Mouse (Mus musculus) spleen, postnatal 10 days (tissue): ENCODE results near the gene Enkur.
A peak's percentile ranks its signal among the peaks of the same experiment; 100 is the strongest.
"Not testable (repeated sequence)": the region's sequence is repeated elsewhere in the genome, so short reads cannot be mapped to it uniquely, and the experiment has no call there.

Source experiments
- DNase-seq, 2 experiments: peaks; one replicate each; pipeline ENCODE4 v3.0.0; 2021 to 2022; ENCODE audit warnings: low spot score in 2 of 2

Enkur gene

GRCm38 (mm10) chr2:21204912-21205830 is at the start of gene Enkur, which contains the start of gene Thnsl1:
Gene Enkur (minus strand): TSS chr2:21205365.
Gene Thnsl1 (plus strand): TSS chr2:21205724.
- DNase-seq: peak; percentile 94 to 98

DNA sequence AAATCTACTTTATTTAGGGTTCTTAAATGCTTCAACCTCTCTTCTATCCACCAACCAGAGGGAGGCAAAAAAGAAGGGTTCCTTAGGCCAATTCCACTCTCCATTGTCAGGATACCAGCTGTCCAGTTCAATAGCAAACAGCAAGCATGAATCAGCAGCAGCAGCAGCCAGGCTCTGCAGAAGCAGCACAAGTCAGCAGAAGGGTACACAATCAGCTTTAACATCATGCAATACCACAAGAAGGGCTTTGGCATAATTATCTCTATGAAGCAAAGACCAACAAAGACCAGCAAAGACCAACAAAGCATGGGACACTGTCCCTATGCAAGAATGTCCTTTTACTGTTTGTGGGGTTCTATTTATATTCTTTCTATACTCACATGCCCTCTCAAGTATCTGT is 49.1 kb upstream of the Enkur start:
- DNase-seq: no peak

DNA sequence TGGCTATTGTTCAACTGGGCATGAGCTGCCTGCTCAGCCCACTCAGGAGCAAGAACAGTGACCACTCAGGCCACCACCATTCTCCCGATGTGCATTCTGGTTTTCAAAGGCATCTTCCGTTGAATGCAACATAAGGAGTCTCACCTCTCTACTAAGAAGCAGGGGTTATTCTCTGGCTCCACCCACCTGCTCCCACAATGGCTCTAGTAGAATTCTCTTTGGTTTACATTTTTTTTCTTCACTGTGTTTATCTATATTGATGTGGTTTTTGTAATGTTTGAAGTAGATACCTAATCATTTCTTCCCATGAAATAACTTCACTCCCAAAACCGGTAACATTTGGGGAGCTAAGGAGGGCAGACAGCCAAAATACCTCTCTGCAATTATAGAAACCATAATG is 48.5 kb upstream of the Enkur start:
- DNase-seq: no peak

DNA sequence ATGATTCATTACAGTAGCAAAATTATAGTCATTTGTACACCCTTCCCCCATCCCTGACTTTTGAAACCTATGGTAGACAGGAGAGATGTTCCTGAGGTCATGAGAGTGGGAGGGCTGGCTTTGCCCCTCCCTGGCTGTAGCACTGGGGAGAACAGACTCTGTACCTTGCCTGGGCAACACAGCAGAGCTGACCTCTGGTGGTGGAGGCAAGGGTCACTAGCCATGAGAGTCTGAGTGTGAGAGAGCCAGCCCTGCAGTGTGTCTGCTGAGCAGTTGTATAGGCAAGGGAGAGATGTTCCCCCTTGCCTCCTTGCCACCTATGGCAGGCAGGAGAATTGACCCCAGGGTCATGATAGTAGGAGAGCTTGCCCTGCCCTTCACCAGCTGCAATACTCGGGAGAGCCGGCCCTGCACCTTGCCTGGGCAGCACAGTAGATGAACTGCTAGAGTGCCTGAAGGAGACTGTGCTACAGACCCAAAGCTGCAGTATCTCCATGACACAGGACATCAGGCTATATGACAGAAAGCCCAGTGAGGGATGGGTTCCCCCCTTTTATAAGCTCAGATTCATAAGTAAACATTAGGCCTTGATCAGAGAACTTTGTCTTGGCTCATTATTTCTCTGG is 40.4 kb upstream of the Enkur start:
- DNase-seq: no peak

DNA sequence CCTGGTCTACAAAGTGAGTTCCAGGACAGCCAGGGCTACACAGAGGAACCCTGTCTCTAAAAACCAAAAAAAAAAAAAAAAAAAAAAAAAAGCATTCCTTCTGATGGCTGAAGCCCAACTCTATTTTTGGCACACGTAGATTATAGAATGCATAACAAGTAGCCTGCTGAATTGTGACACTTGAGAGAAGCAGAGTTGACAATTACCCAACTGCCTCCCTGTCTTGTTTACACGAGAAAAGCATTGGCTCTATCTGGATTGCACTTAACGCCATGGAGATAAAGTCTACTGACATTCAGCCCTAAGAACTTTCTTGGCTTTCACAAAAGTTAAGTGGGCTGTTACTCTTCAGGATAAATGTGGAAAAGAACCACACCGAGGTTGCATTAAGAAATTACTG is 39.8 kb upstream of the Enkur start:
- no peak for DNase-seq

GRCm38 (mm10) chr2:21244104-21244503 is 38.9 kb upstream of the Enkur start:
- DNase-seq: not testable (repeated sequence)

- no peak for DNase-seq
Measured at GRCm38 (mm10) chr2:21236846-21237245, 31.7 kb upstream of the Enkur start.

- DNase-seq: no peak
Measured at GRCm38 (mm10) chr2:21235844-21236386, 30.8 kb upstream of the Enkur start.

GRCm38 (mm10) chr2:21234871-21235648 is 29.9 kb upstream of the Enkur start:
- no peak for DNase-seq

DNA sequence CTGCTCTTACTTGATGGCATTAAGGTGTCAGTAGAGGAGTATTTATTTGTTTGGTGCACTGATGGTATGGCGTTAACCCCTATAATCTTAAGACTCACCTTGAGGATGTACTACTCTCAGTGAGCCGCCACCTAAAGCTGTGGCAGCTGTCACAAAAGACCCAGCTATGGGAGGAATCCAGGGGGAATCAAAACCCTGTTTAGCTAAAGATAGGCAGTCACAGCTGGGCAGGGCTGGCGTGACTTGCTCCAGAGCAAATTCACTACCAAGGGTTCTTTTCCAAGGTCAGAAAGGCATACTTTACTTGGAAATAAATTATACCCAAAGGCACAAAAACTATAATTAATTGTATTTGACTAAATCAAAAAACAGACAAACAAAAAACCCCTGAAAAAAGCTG is 26.0 kb upstream of the Enkur start:
- no peak for DNase-seq

DNA sequence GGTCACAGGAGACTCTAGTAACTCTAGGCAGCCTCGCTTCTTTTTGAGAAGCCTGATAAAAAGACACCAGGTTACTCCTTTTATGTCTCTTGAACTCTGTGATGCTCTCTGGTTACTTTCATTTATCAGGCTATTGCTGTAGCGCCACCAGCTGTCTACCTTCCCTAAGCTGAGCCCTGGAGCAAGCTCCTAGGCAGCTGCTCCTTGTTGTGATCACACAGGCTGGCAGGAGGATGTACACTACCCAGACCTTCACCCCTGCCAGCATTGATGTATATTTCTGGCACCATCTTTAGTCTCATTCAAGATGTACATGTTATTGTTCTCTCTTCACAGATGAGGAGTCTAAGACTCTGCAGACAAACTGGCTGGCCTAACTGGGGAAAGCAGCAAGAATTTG is 25.1 kb upstream of the Enkur start:
- no peak for DNase-seq

- no peak for DNase-seq
Measured at GRCm38 (mm10) chr2:21222453-21223384, 17.6 kb upstream of the Enkur start.

DNA sequence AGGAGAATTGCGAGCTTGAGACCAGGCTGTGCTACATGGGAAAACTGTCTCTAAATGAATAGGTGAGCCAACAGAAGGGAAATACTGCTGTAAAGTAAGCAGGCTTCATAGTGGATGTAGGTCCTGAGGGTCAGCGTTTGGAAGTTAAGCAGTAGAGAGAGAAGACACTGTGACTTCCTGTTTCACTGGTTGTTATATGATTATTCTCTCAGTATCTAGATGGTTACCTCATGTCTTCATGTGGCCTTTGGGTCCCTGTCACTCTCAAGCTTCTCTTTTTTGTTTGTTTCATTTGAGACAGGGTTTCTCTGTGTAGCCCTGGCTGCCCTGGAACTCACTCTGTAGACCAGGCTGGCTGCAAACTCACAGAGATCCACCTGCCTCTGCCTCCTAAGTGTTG is 10.1 kb upstream of the Enkur start:
- no peak for DNase-seq

DNA sequence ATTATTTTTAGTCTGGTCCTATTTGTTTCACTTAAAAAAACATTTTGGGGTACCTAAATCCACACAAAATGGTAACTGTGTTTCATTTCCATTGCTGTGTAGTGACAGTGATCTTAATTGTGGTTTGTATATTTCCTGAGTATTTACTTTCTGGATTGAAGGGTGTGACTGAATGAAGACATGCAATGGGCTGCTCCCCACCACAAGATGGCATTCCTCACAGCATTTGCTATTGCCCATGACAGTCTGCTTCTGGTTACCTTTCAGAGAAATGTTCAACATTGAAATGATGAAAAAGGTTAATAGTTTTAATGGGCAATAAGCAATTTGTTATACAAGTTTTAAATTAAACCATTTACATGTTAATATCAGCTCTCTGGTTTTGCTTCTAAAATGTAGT is 9.2 kb upstream of the Enkur start:
- DNase-seq: no peak

GRCm38 (mm10) chr2:21211361-21211760 is 6.2 kb upstream of the Enkur start:
- DNase-seq: no peak

DNA sequence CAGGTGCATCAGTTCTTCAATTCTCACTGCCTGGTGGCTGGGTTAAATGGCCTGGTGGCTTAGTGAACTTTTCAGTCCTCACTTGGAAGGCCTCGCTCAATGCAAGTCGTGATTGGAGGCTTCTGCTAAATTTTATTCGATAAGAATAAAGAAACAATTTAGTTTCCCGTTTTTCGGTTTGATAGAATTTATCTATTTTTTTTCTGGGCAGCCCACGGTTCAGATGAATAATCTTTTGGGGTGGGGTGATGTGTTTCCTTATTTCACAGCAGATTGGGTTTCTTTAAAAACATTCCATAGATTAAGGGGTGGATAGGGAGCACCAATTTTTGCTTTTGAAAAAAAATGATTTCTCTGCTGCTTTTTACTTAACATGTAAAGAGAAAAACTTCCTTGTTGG is 1.1 kb upstream of the Enkur start:
- DNase-seq: no peak

GRCm38 (mm10) chr2:21205831-21206159 is 630 bp upstream of the Enkur start:
- DNase-seq: no peak

DNA sequence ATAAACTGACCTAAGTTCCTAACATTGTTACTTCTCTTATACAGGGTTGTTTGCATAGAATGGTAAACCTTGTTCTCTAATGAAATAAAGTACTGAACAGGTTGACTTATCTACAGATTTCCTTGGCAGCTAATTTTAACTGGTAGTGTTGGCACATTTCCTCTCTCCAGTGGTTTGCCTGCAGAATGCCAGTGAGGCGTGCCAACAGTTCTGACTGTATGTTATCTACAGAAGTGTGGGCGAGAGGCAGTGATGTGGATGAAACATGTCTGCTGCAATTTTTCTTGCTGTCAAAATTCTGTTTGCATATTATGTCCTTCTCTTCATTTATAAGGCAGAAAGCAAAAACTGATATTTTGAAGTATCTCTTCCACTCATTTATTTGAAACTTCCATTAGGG is 2.4 kb downstream of the Enkur start:
- DNase-seq: no peak

DNA sequence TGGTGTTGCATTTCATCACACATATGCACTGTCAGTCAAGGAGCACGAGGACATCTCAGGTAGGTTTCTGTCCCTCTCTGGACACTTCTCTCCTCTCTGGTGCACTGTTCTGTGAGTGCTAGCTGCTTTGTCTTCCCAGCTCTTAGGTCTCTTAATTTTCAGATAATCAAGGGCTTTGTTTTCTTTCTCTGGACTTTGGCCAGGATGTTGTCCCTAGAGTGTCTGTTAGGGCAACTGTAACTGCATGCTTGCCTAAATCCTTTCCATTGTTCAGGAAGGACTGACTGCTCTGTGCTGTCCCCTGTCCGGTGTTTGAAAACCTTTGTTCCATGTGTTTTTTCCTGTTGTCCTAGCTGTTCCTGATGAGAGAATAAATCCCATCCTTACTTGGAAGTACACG is 6.1 kb downstream of the Enkur start:
- no peak for DNase-seq

GRCm38 (mm10) chr2:21195233-21195632 is 9.9 kb downstream of the Enkur start:
- no peak for DNase-seq

DNA sequence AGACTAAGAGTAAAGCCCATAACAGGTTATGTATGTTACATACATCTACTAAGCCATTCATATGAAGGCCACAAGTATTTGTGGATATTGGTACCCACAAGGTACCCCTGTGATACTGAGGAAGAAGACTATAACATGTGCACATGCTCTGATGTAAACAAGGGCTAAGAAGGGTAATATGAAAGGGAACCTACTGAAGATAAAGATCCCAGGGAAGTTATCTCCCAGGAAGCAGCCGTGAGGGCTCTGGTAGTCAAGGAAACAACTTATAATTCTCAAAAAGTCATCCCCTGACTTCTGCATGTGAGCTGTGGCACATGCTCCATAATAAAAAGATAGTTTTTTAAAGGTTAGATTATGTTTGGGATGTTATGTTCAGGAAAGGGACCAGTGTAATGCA is 13.9 kb downstream of the Enkur start:
- DNase-seq: no peak
